Mouse (Mus musculus) gastrocnemius, postnatal 36 days (tissue): ENCODE data around the gene Cyfip2. TPM values are rescaled to one million over a fixed set of nuclear protein-coding genes. Genes with fewer than 3 reads are reported as not detected.

Experiments
- DNase-seq, 2 experiments: peaks; one replicate each; pipeline ENCODE4 v3.0.0; 2022
- intact Hi-C: fragments of 180-260 bp; cut with DNase I; formaldehyde crosslinking; loops from one replicate; pipeline ENCODE4 v1.15.1; 2025
- total RNA-seq, 2 experiments: library from RNA; stranded (reverse); gene quantifications; 2 replicates each; pipeline ENCODE4 v1.2.3; 2021

Gene Cyfip2
- total RNA-seq, 2 experiments from 2014 or later: 1.5 to 1.7 TPM

GRCm38 (mm10) chr11:46309111-46309741, 3.4 kb downstream of the Cyfip2 start:
- intact Hi-C loops: no loop called here
- no peak for DNase-seq

- DNase-seq: no peak
- intact Hi-C loops: no loop called here
These were observed 4.2 kb downstream of the Cyfip2 start for GRCm38 (mm10) chr11:46308271-46308974.

GRCm38 (mm10) chr11:46307768-46308167, 4.9 kb downstream of the Cyfip2 start:
- no peak for DNase-seq
- intact Hi-C loops: no loop called here

- intact Hi-C loops: no loop called here
- no peak for DNase-seq
These were observed 5.9 kb downstream of the Cyfip2 start for GRCm38 (mm10) chr11:46306776-46307175.

GRCm38 (mm10) chr11:46305881-46306520, 6.7 kb downstream of the Cyfip2 start:
- intact Hi-C loops: no loop called here
- DNase-seq: no peak

- intact Hi-C loops: no loop called here
- no peak for DNase-seq
These were observed 7.6 kb downstream of the Cyfip2 start for GRCm38 (mm10) chr11:46304864-46305710.

- no peak for DNase-seq
- intact Hi-C loops: no loop called here
These were observed 8.6 kb downstream of the Cyfip2 start for GRCm38 (mm10) chr11:46304093-46304492.

- no peak for DNase-seq
- intact Hi-C loops: no loop called here
These were observed 10.2 kb downstream of the Cyfip2 start for GRCm38 (mm10) chr11:46302471-46302870.

- intact Hi-C loops: no loop called here
These were observed 10.9 kb downstream of the Cyfip2 start for GRCm38 (mm10) chr11:46301579-46302248.

GRCm38 (mm10) chr11:46299901-46300300, 12.8 kb downstream of the Cyfip2 start:
- DNase-seq: no peak
- intact Hi-C loops: no loop called here

More at GRCm38 (mm10) chr11:46301579-46302248, 10.9 kb downstream of the Cyfip2 start:
- DNase-seq: no peak

GRCm38 (mm10) chr11:46298889-46299785, 13.5 kb downstream of the Cyfip2 start:
- no peak for DNase-seq
- intact Hi-C loops: no loop called here

GRCm38 (mm10) chr11:46294390-46294789, 18.3 kb downstream of the Cyfip2 start:
- intact Hi-C loops: no loop called here

GRCm38 (mm10) chr11:46293491-46293890, 19.2 kb downstream of the Cyfip2 start:
- no peak for DNase-seq

More at GRCm38 (mm10) chr11:46294390-46294789, 18.3 kb downstream of the Cyfip2 start:
- DNase-seq: no peak

GRCm38 (mm10) chr11:46290988-46291405, 21.7 kb downstream of the Cyfip2 start:
- no peak for DNase-seq
- intact Hi-C loops: no loop called here

More at GRCm38 (mm10) chr11:46293491-46293890, 19.2 kb downstream of the Cyfip2 start:
- intact Hi-C loops: no loop called here

- DNase-seq: no peak
These were observed 23.1 kb downstream of the Cyfip2 start for GRCm38 (mm10) chr11:46289561-46289960.

GRCm38 (mm10) chr11:46289022-46289421, 23.6 kb downstream of the Cyfip2 start:
- intact Hi-C loops: no loop called here
- no peak for DNase-seq

More at GRCm38 (mm10) chr11:46289561-46289960, 23.1 kb downstream of the Cyfip2 start:
- intact Hi-C loops: no loop called here

- intact Hi-C loops: no loop called here
- DNase-seq: no peak
These were observed 24.6 kb downstream of the Cyfip2 start for GRCm38 (mm10) chr11:46288091-46288490.

- intact Hi-C loops: no loop called here
- no peak for DNase-seq
These were observed 25.9 kb downstream of the Cyfip2 start for GRCm38 (mm10) chr11:46286803-46287202.

- DNase-seq: no peak
- intact Hi-C loops: no loop called here
These were observed 28.9 kb downstream of the Cyfip2 start for GRCm38 (mm10) chr11:46283800-46284199.
